ENCODE assay signal across 27 mouse cellular contexts in genomic region chr3:59191674-59192073, GRCm38 (mm10). TPM values are rescaled to one million over a fixed set of nuclear protein-coding genes. Genes with fewer than 3 reads are reported as not detected.
DNase-seq lines count a peak whose midpoint lies in the region; ATAC-seq lines count a peak whose summit lies in the region.
"Had no signal": no experiment of that assay in that cellular context is flagged by ENCODE, and none has a peak within 500 bp of the region (broad histone marks: within the 10 kb centered on the region; RNA-seq: fewer than 3 reads in every experiment).

No protein-coding gene starts in this region.

- no peak overlapping the region for H3K9ac ChIP-seq in intestine, embryonic 14.5 days (ENCODE audit: low read length)
- no peak overlapping the region for H3K9ac ChIP-seq in intestine, embryonic 15.5 days
- H3K9ac ChIP-seq: embryonic facial prominence, embryonic 13.5 days; embryonic facial prominence, embryonic 15.5 days; forebrain, embryonic 13.5 days; forebrain, embryonic 15.5 days; forebrain, postnatal 0 days had no signal

- no peaks in the 10 kb centered on the region for H3K4me1 ChIP-seq in intestine, embryonic 14.5 days (replicated peaks; ENCODE audit: control insufficient read depth, insufficient read depth, low read length)
- no peaks in the 10 kb centered on the region for H3K4me1 ChIP-seq in intestine, embryonic 15.5 days (replicated peaks)
- H3K4me1 ChIP-seq: embryonic facial prominence, embryonic 13.5 days; embryonic facial prominence, embryonic 15.5 days; forebrain, embryonic 13.5 days; forebrain, embryonic 15.5 days had no signal

- H3K27me3 ChIP-seq in intestine, embryonic 14.5 days (replicated peaks; ENCODE audit: control insufficient read depth, insufficient read depth, low read length) = no peaks in the 10 kb centered on the region
- no peaks in the 10 kb centered on the region for H3K27me3 ChIP-seq in intestine, embryonic 15.5 days (replicated peaks)
- H3K27me3 ChIP-seq: CH12.LX; embryonic facial prominence, embryonic 13.5 days; embryonic facial prominence, embryonic 15.5 days; forebrain, embryonic 13.5 days; forebrain, embryonic 15.5 days; Patski had no signal

- no peaks in the 10 kb centered on the region for H3K36me3 ChIP-seq in intestine, embryonic 14.5 days (ENCODE audit: control insufficient read depth, insufficient read depth, low read length)
- no peaks in the 10 kb centered on the region for H3K36me3 ChIP-seq in intestine, embryonic 15.5 days
- H3K36me3 ChIP-seq: embryonic facial prominence, embryonic 13.5 days; embryonic facial prominence, embryonic 15.5 days; forebrain, embryonic 15.5 days; G1E had no signal

- DNase-seq in frontal cortex, adult 2 months (ENCODE audit: extremely low spot score in 1 of 2, low spot score in 1 of 2) = no peak
- peak; percentile 46 for DNase-seq in intestine, embryonic 14.5 days (ENCODE audit: low spot score)
- DNase-seq in kidney, postnatal 36 days = no peak
- DNase-seq: adrenal gland, adult 8-10 months; adrenal gland, postnatal 36 days; B cell, adult 2 months; cerebellum, adult 11 months; cerebellum, adult 18-20 months; cerebellum, adult 8-10 months; cerebellum, adult 9-11 months; cerebellum, postnatal 14 days; cerebellum, postnatal 36 days; embryo, embryonic 11 days; forebrain, postnatal 0 days had no signal

- ATAC-seq in frontal cortex, adult (ENCODE audit: low TSS enrichment) = peak; percentile 91
- no peak for ATAC-seq in intestine, embryonic 14.5 days (replicated peaks; ENCODE audit: low FRiP score, low TSS enrichment, low read depth)
- no peak for ATAC-seq in intestine, embryonic 15.5 days
- ATAC-seq: activated CD4-positive, CD25-positive, alpha-beta regulatory T cell, adult 4 months; CD4-positive, CD25-positive, alpha-beta regulatory T cell, adult 4 months; forebrain, embryonic 13.5 days; forebrain, embryonic 15.5 days; forebrain, postnatal 0 days; Patski had no signal

- no peak overlapping the region for H3K4me2 ChIP-seq in intestine, embryonic 14.5 days (ENCODE audit: low read length)
- no peak overlapping the region for H3K4me2 ChIP-seq in intestine, embryonic 15.5 days (replicated peaks)
- H3K4me2 ChIP-seq: embryonic facial prominence, embryonic 13.5 days; embryonic facial prominence, embryonic 15.5 days; forebrain, embryonic 13.5 days; forebrain, embryonic 15.5 days had no signal

- no peak overlapping the region for H3K27ac ChIP-seq in intestine, embryonic 14.5 days (ENCODE audit: low read depth)
- H3K27ac ChIP-seq in intestine, embryonic 15.5 days = no peak overlapping the region
- H3K27ac ChIP-seq: embryonic facial prominence, embryonic 13.5 days; embryonic facial prominence, embryonic 15.5 days; forebrain, embryonic 13.5 days; forebrain, embryonic 15.5 days had no signal

- no peak overlapping the region for H3K4me3 ChIP-seq in intestine, embryonic 14.5 days (ENCODE audit: low read depth, low read length)
- no peak overlapping the region for H3K4me3 ChIP-seq in intestine, embryonic 15.5 days (replicated peaks)
- H3K4me3 ChIP-seq: embryonic facial prominence, embryonic 13.5 days; embryonic facial prominence, embryonic 15.5 days; erythroblast, embryonic 14.5 days; forebrain, embryonic 13.5 days; forebrain, embryonic 15.5 days had no signal

- no peaks in the 10 kb centered on the region for H3K9me3 ChIP-seq in intestine, embryonic 14.5 days (ENCODE audit: control insufficient read depth, low read length)
- H3K9me3 ChIP-seq in intestine, embryonic 15.5 days = no peaks in the 10 kb centered on the region
- H3K9me3 ChIP-seq: embryonic facial prominence, embryonic 13.5 days; embryonic facial prominence, embryonic 15.5 days; forebrain, embryonic 13.5 days; forebrain, embryonic 15.5 days; G1E had no signal

- WGBS in intestine, embryonic 14.5 days = 94% methylated on average over 6 of the region's 6 CpGs
- WGBS in intestine, embryonic 15.5 days = 92% methylated on average over 6 of the region's 6 CpGs

RNA-seq across cellular contexts. Expression of gene Gpr87, which starts 3.2 kb away (rescaled TPM):
- polyA plus RNA-seq in frontal cortex, adult 2 months (2012; rRNA removed) = not detected in 2 replicates
- not detected in 2 replicates for polyA plus RNA-seq in intestine, embryonic 14.5 days (2014; fragmentation: Nextera tagmentation; extraction: Ambion mirVana)
- polyA plus RNA-seq in intestine, embryonic 15.5 days (2015; fragmentation: Nextera tagmentation; extraction: Ambion mirVana) = not detected in 2 replicates
- polyA plus RNA-seq: activated CD4-positive, CD25-positive, alpha-beta regulatory T cell, adult 4 months; CD4-positive, CD25-positive, alpha-beta regulatory T cell, adult 4 months; erythroblast, embryonic 14.5 days; forebrain, embryonic 11.5 days; forebrain, postnatal 0 days; G1E; Patski had no signal

RNA-seq across cellular contexts. Expression of gene P2ry13, which starts 19.0 kb away (rescaled TPM):
- 10.6 and 18.0 TPM in 2 replicates for polyA plus RNA-seq in frontal cortex, adult 2 months (2012; rRNA removed)
- 1.6 and 1.7 TPM in 2 replicates for polyA plus RNA-seq in intestine, embryonic 14.5 days (2014; fragmentation: Nextera tagmentation; extraction: Ambion mirVana)
- 1.2 and 1.6 TPM in 2 replicates for polyA plus RNA-seq in intestine, embryonic 15.5 days (2015; fragmentation: Nextera tagmentation; extraction: Ambion mirVana)
- polyA plus RNA-seq: erythroblast, embryonic 14.5 days; G1E; Patski had no signal

RNA-seq across cellular contexts. Expression of gene P2ry14, which starts 38.3 kb away (rescaled TPM):
- 3.7 TPM in 2 replicates for polyA plus RNA-seq in frontal cortex, adult 2 months (2012; rRNA removed)
- 8.4 and 8.6 TPM in 2 replicates for polyA plus RNA-seq in intestine, embryonic 14.5 days (2014; fragmentation: Nextera tagmentation; extraction: Ambion mirVana)
- polyA plus RNA-seq in intestine, embryonic 15.5 days (2015; fragmentation: Nextera tagmentation; extraction: Ambion mirVana) = 8.6 and 10.3 TPM in 2 replicates
- polyA plus RNA-seq: erythroblast, embryonic 14.5 days; G1E had no signal
